Mouse (Mus musculus): ENCODE results near the gene Senp3. TPM values are rescaled to one million over a fixed set of nuclear protein-coding genes. Genes with fewer than 3 reads are reported as not detected.
A peak's percentile ranks its signal among the peaks of the same experiment; 100 is the strongest.
"Not testable (repeated sequence)": the region's sequence is repeated elsewhere in the genome, so short reads cannot be mapped to it uniquely, and the experiment has no call there.

Senp3 gene
- polyA plus RNA-seq, 1 experiment from 2014 or later, result 81.8 TPM

DNA sequence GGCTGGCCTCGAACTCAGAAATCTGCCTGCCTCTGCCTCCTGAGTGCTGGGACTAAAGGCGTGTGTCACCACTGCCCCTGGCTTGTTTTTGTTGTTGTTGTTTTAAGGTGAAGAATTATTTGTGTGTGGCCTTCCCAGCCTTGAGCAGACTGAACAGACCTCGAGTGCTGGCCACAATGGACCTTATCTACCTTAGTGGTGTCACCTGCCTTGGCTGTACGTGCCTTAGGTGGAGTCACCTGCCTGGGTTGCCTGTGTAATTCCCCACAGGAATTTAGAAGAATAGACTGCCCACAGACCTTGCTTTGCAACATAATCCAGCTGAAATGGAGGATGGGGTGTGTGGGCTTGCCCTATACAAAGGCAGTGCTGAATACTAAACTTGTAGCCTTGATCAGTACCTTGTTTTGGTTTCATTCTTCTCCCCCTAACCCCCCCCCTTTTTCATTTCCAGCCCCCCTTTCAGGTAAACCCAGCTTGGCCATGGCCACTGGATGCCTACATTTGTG is 26.0 kb upstream of the Senp3 start:
- no peak for DNase-seq (ENCODE audit: low spot score)
- Histone ChIP-seq H3K4me3 (ENCODE audit: low read depth, low read length) (no peak overlapping the region), H3K36me3 (ENCODE audit: control insufficient read depth, insufficient read depth, low read length) (no peaks in the 10 kb centered on the region), H3K27me3 (replicated peaks; ENCODE audit: control insufficient read depth, insufficient read depth, low read length) (no peaks in the 10 kb centered on the region), H3K4me1 (ENCODE audit: control insufficient read depth, insufficient read depth, low read length) (0 out of 2 replicates have a peak, but pooled peaks cover 2% of the 10 kb centered on the region), H3K27ac (ENCODE audit: low read depth, low read length) (no peak overlapping the region), H3K9me3 (replicated peaks; ENCODE audit: control insufficient read depth, low read length) (no peaks in the 10 kb centered on the region), H3K4me2 (ENCODE audit: low read length) (no peak overlapping the region), H3K9ac (ENCODE audit: low read length) (no peak overlapping the region)
- WGBS, result 87% methylated on average over 4 of the region's 4 CpGs
- no peak for ATAC-seq

DNA sequence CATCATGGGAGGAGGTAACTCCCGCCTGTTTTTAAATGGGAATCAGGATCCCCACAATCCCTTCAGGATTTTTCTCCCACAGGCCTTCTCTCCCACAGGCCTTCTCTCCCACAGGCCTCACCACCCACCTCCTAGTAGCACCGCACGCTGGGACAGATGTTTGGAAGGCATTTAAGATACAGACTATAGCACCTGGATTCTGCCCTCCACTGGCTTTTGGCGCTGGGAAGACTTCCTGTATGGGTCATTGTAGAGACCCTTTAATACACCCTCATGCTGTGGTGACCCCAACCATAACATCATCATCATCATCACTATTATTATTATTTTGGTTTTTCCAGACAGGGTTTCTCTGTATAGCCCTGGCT is 25.6 kb upstream of the Senp3 start:
- 87% methylated on average over 4 of the region's 4 CpGs for WGBS

DNA sequence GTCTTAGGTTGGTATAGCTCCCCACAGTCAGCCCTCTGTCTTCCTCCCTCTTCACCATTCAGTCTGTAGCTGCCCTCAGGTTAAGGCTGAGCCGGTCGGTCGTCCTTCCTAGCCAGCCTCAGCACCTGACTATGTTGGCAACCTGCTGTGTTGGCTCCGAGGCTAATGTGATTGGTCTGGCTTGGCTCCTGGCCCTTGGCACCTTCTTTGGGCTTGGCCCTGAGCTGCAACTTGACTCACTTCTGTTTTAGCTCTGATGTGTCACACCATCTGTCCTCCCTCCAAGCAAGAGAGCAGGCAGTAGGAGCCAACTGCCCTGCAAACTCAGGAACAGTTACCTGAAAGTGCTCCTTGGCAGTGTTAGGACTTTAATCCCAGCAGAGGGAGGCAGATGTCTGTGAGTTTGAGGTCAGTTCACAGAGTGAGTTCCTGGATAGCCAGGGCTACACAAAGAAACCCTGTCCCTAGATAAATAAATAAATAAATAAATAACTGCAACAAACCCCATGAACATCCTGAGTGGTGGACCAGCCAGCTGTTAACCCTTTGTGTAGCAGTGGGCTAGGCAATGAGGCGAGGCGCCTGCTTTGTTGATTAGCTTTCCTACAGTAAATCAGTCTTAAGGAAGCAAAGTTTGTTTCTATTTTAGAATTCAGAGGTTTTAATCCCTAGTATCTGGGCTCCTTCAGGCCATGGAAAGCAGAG is 25.0 kb upstream of the Senp3 start:
- Histone ChIP-seq H3K9me3 (replicated peaks; ENCODE audit: control insufficient read depth, low read length) (no peaks in the 10 kb centered on the region), H3K4me2 (ENCODE audit: low read length) (no peak overlapping the region), H3K27me3 (replicated peaks; ENCODE audit: control insufficient read depth, insufficient read depth, low read length) (no peaks in the 10 kb centered on the region), H3K27ac (ENCODE audit: low read depth, low read length) (0 out of 2 replicates have a peak overlapping the region, but pooled peaks have one; percentile 27), H3K9ac (ENCODE audit: low read length) (no peak overlapping the region), H3K36me3 (ENCODE audit: control insufficient read depth, insufficient read depth, low read length) (no peaks in the 10 kb centered on the region), H3K4me1 (ENCODE audit: control insufficient read depth, insufficient read depth, low read length) (0 out of 2 replicates have a peak, but pooled peaks cover 2% of the 10 kb centered on the region), H3K4me3 (ENCODE audit: low read depth, low read length) (no peak overlapping the region)
- no peak for ATAC-seq
- WGBS, result 47% methylated on average over 6 of the region's 6 CpGs
- peak; percentile 29 for DNase-seq (ENCODE audit: low spot score)

More for the DNA sequence above, 25.6 kb upstream of the Senp3 start:
- Histone ChIP-seq H3K27ac (ENCODE audit: low read depth, low read length) (0 out of 2 replicates have a peak overlapping the region, but pooled peaks have one; percentile 27), H3K9me3 (replicated peaks; ENCODE audit: control insufficient read depth, low read length) (no peaks in the 10 kb centered on the region), H3K4me2 (ENCODE audit: low read length) (no peak overlapping the region), H3K9ac (ENCODE audit: low read length) (no peak overlapping the region), H3K27me3 (replicated peaks; ENCODE audit: control insufficient read depth, insufficient read depth, low read length) (no peaks in the 10 kb centered on the region), H3K36me3 (ENCODE audit: control insufficient read depth, insufficient read depth, low read length) (no peaks in the 10 kb centered on the region), H3K4me1 (ENCODE audit: control insufficient read depth, insufficient read depth, low read length) (0 out of 2 replicates have a peak, but pooled peaks cover 2% of the 10 kb centered on the region), H3K4me3 (ENCODE audit: low read depth, low read length) (no peak overlapping the region)
- DNase-seq (ENCODE audit: low spot score) (no peak), ATAC-seq (no peak)

DNA sequence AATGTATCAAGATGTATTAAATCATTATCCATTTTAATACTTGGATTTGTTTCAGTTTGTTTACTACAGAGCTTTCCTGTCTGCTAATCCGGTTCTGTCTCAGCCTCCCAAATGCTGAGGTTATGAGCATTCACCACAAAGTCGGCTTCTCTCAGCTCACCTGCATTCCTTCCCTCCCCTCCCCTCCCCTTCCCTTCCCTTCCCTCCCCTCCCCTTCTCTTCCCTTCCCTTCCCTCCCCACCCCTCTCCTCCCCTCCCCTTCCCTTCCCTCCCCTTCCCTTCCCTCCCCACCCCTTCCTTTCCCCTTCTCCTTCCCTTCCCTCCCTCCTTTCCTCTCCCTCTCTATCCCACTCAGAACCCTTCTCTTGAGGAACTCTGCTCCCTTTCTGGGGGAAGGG is 22.7 kb upstream of the Senp3 start:
- no peaks in the 10 kb centered on the region for H3K36me3 ChIP-seq (ENCODE audit: control insufficient read depth, insufficient read depth, low read length)
- H3K27ac ChIP-seq (ENCODE audit: low read depth, low read length), result no peak overlapping the region
- no peak overlapping the region for H3K9ac ChIP-seq (ENCODE audit: low read length)
- H3K9me3 ChIP-seq (replicated peaks; ENCODE audit: control insufficient read depth, low read length), result no peaks in the 10 kb centered on the region
- H3K4me3 ChIP-seq (ENCODE audit: low read depth, low read length), result no peak overlapping the region
- DNase-seq (ENCODE audit: low spot score), result no peak
- no peaks in the 10 kb centered on the region for H3K27me3 ChIP-seq (replicated peaks; ENCODE audit: control insufficient read depth, insufficient read depth, low read length)
- no peak for ATAC-seq
- WGBS, result 48% methylated on average over 2 of the region's 2 CpGs
- 0 out of 2 replicates have a peak, but pooled peaks cover 2% of the 10 kb centered on the region for H3K4me1 ChIP-seq (ENCODE audit: control insufficient read depth, insufficient read depth, low read length)
- no peak overlapping the region for H3K4me2 ChIP-seq (ENCODE audit: low read length)

DNA sequence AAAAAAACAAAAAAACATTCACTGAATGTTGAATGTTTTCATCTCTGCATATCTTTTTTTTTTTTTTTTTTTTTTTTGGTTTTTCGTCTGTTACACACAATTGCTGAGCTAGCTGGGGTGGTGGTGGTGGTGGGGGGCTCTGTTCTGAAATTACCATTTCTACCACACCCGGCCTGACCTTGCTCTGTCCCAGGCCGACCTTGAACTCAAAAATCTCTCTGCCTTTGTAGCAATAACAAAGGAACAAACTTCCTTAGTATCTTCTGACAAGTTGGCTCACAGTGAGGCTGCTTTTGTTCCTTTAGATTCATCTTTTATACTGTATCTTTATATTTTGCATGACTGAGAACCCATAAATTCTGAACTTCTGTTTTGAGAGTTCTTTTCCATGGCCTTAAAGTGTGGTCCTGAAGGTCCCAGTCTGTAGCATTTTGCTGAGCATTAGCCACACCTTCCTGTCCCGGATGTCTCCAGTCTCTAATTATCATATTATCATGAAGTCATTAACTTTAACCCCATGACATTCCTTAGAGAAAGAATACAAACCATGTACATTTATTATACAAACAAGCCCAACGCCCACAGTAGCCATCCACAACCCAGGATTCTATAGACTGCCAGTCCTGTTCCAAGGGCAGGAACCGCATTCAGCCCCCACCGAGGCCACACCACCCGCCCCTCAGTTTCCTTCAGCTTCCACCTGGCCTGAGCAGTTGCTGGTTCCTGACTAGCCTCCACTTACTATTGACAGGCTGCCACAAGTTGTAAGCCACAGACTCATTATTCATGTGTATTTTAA is 22.1 kb upstream of the Senp3 start:
- no peak overlapping the region for H3K9ac ChIP-seq (ENCODE audit: low read length)
- ATAC-seq (no peak), DNase-seq (ENCODE audit: low spot score) (no peak)
- 67% methylated on average over 8 of the region's 8 CpGs for WGBS
- H3K27me3 ChIP-seq (replicated peaks; ENCODE audit: control insufficient read depth, insufficient read depth, low read length), result no peaks in the 10 kb centered on the region
- H3K9me3 ChIP-seq (replicated peaks; ENCODE audit: control insufficient read depth, low read length), result no peaks in the 10 kb centered on the region
- H3K4me1 ChIP-seq (ENCODE audit: control insufficient read depth, insufficient read depth, low read length), result 0 out of 2 replicates have a peak, but pooled peaks cover 2% of the 10 kb centered on the region
- no peak overlapping the region for H3K4me2 ChIP-seq (ENCODE audit: low read length)
- no peaks in the 10 kb centered on the region for H3K36me3 ChIP-seq (ENCODE audit: control insufficient read depth, insufficient read depth, low read length)
- H3K4me3 ChIP-seq (ENCODE audit: low read depth, low read length), result no peak overlapping the region
- H3K27ac ChIP-seq (ENCODE audit: low read depth, low read length), result no peak overlapping the region

DNA sequence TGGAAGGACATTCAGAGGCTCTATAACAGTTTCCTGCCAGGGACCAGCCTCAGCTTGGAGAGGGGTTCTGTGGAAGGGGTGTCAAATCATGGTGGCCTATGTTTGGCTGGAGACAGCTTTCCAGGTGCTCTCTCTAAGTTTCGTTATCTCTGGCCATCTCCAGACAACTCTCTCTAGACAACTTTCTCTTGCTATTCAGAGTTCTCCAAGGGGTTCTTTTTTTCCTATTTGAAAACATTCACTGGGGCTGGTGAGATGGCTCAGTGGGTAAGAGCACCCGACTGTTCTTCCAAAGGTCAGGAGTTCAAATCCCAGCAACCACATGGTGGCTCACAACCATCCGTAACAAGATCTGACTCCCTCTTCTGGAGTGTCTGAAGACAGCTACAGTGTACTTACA is 21.5 kb upstream of the Senp3 start:
- H3K9me3 ChIP-seq (replicated peaks; ENCODE audit: control insufficient read depth, low read length); H3K4me3 ChIP-seq (ENCODE audit: low read depth, low read length); H3K27me3 ChIP-seq (replicated peaks; ENCODE audit: control insufficient read depth, insufficient read depth, low read length); H3K27ac ChIP-seq (ENCODE audit: low read depth, low read length); H3K4me1 ChIP-seq (ENCODE audit: control insufficient read depth, insufficient read depth, low read length); H3K9ac ChIP-seq (ENCODE audit: low read length); H3K4me2 ChIP-seq (ENCODE audit: low read length); H3K36me3 ChIP-seq (ENCODE audit: control insufficient read depth, insufficient read depth, low read length); DNase-seq (ENCODE audit: low spot score); ATAC-seq: not testable (repeated sequence)
- WGBS, result 73% methylated on average over 2 of the region's 3 CpGs

DNA sequence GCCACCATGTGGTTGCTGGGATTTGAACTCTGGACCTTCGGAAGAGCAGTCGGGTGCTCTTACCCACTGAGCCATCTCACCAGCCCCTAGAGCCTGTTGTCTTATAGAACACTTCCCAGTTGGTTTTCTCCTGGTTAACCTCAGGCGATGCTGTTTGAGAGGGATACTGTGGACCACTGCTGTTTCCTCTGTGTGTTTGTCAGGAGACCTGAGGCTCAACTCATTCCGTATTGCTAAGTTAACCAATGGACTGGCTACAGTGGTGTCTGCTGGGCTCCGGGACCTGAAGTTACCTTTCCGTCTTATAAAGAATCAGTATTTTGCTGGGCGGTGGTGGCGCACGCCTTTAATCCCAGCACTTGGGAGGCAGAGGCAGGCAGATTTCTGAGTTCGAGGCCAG is 21.0 kb upstream of the Senp3 start:
- H3K27ac ChIP-seq (ENCODE audit: low read depth, low read length); H3K9ac ChIP-seq (ENCODE audit: low read length); H3K9me3 ChIP-seq (replicated peaks; ENCODE audit: control insufficient read depth, low read length); H3K27me3 ChIP-seq (replicated peaks; ENCODE audit: control insufficient read depth, insufficient read depth, low read length); H3K4me3 ChIP-seq (ENCODE audit: low read depth, low read length); H3K4me2 ChIP-seq (ENCODE audit: low read length); H3K36me3 ChIP-seq (ENCODE audit: control insufficient read depth, insufficient read depth, low read length); ATAC-seq; DNase-seq (ENCODE audit: low spot score); H3K4me1 ChIP-seq (ENCODE audit: control insufficient read depth, insufficient read depth, low read length): not testable (repeated sequence)
- WGBS, result 93% methylated on average over 10 of the region's 10 CpGs

DNA sequence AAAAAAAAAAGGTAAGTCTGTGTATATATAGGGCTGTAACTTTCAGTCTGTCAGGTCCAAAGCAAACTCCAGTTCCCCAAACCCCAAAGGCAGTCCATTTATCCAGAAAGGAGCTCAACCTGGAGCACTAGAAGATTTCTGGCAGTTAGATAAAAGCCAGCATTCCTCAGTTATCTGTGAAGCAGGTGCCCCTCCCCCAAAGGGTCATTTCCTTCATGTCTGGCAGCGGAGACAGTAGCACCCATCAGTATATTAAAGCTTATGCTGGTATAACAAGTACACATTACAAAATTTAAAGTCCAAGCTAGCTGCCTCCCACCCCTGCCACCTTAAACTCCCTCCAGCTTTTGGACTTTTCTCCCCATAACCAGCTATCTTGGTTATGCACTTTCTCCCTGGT is 17.7 kb upstream of the Senp3 start:
- Histone ChIP-seq H3K9ac (ENCODE audit: low read length) (no peak overlapping the region), H3K9me3 (replicated peaks; ENCODE audit: control insufficient read depth, low read length) (no peaks in the 10 kb centered on the region), H3K4me1 (ENCODE audit: control insufficient read depth, insufficient read depth, low read length) (peaks cover 10% of the 10 kb centered on the region; the same call in 1 of the 2 replicates), H3K4me2 (ENCODE audit: low read length) (no peak overlapping the region), H3K4me3 (ENCODE audit: low read depth, low read length) (no peak overlapping the region), H3K27ac (ENCODE audit: low read depth, low read length) (no peak overlapping the region), H3K27me3 (replicated peaks; ENCODE audit: control insufficient read depth, insufficient read depth, low read length) (no peaks in the 10 kb centered on the region), H3K36me3 (ENCODE audit: control insufficient read depth, insufficient read depth, low read length) (no peaks in the 10 kb centered on the region)
- ATAC-seq (no peak), DNase-seq (ENCODE audit: low spot score) (no peak)
- 84% methylated on average over 1 of the region's 1 CpGs for WGBS

DNA sequence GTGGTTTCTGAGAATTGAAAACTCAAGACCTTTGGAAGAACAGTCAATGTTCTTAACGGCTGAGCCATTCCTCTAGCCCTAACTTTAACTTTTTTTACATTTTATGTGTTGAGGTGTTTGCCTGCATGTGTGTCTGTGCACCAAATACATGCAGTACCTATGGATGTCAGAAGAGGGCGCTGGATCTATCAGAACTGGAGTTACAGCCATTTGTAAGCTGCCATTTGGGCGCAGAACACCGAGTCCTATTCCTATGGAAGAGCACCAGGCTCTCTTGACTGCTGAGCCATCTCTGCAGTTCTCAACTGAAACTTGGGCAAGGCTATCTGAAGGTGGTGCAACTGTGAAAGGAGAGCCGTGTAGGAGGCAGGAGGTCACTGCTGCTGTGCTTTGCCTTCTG is 16.7 kb upstream of the Senp3 start:
- H3K9me3 ChIP-seq (replicated peaks; ENCODE audit: control insufficient read depth, low read length), result no peaks in the 10 kb centered on the region
- no peak overlapping the region for H3K9ac ChIP-seq (ENCODE audit: low read length)
- H3K27me3 ChIP-seq (replicated peaks; ENCODE audit: control insufficient read depth, insufficient read depth, low read length), result no peaks in the 10 kb centered on the region
- no peak overlapping the region for H3K27ac ChIP-seq (ENCODE audit: low read depth, low read length)
- H3K4me1 ChIP-seq (ENCODE audit: control insufficient read depth, insufficient read depth, low read length), result peaks cover 10% of the 10 kb centered on the region; the same call in 1 of the 2 replicates
- DNase-seq (ENCODE audit: low spot score), result no peak
- H3K4me3 ChIP-seq (ENCODE audit: low read depth, low read length), result no peak overlapping the region
- H3K4me2 ChIP-seq (ENCODE audit: low read length), result no peak overlapping the region
- no peak for ATAC-seq
- H3K36me3 ChIP-seq (ENCODE audit: control insufficient read depth, insufficient read depth, low read length), result no peaks in the 10 kb centered on the region
- WGBS, result 74% methylated on average over 5 of the region's 5 CpGs
